Mouse (Mus musculus) bone marrow, adult 2 months (tissue): ENCODE results near the gene Car3.

Experiments
- CTCF ChIP-seq: fragments of 200-500 bp; IDR thresholded peaks from 2 replicates; pipeline ENCODE4 v1.5.1; 2011; ENCODE audit warnings: low read length, control low read depth; ENCODE audit not compliant: control insufficient read depth, insufficient read depth
- POLR2A ChIP-seq: fragments of 200-500 bp; IDR thresholded peaks from 2 replicates; pipeline ENCODE4 v1.6.1; 2011; ENCODE audit warnings: low read depth, mild to moderate bottlenecking, control low read depth, low read length, borderline replicate concordance; ENCODE audit not compliant: control insufficient read depth

DNA sequence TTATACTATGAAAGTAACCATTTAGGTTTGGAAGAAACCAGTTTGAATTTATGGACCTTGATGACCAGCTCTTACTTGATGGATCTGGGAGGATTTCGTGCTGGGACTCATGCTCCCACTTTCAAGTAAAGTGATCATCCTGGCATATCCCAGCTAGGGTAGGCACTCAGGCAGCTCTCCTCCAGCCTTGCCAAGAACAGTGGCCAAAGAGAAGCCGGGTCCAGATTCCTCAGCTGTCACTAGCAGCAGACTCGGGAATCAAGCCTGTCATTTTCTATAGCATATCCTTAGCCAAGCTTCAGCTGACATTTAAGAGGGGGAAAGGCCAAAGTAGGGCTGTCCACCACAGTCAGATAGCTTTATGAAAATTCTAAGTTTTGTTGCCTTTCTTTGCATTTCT, 3.0 kb upstream of the Car3 start:
- TF ChIP-seq CTCF, result no peak
- TF ChIP-seq POLR2A, result no peak
